Mouse (Mus musculus) ovary, adult 10 weeks (tissue): Measurements from ENCODE around the gene Aldh1a7. TPM values are rescaled to one million over a fixed set of nuclear protein-coding genes. Genes with fewer than 3 reads are reported as not detected.

Source experiments
- polyA plus RNA-seq: library from polyadenylated mRNA; stranded (reverse); fragments of 350-450 nt; fragmentation: Illumina TruSeq; extraction: RNeasy Lipid Tissue Mini Kit (QIAGEN cat#74804); gene quantifications from one replicate; pipeline ENCODE4 v1.2.3, GENCODE M21; 2014

Aldh1a7 gene
- 19.6 TPM for polyA plus RNA-seq

DNA sequence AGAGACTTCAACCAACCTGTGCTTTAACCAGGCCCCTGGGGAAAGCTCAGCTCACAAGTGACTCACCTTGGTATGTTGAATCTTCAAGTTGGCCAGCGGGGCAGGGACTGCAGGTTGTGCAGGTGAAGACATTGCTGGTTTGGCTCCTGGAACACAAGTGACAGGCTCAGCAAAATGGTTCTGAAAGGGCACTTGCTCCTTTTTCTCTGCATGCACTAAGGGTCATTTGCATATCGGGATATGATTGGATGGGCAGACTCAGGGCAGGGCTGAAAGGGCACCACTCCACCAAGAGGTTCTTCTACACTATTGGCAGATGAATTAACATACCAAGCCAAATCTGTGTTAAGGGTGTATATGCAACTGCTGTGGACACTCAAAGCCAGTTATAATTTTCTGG is at the start of gene Aldh1a7:
Gene Aldh1a7 (minus strand): TSS at position 182 of the 400 bp plus-strand sequence.

Other genes with a start within 250 kb of the Aldh1a7 start
- 5,481 TPM for gene Aldh1a1, start 234.8 kb downstream of the Aldh1a7 start, polyA plus RNA-seq
- gene Tmc1, start 226.6 kb upstream of the Aldh1a7 start, polyA plus RNA-seq, result 0.17 TPM